Mouse (Mus musculus): ENCODE measurements around the gene Olfr389. TPM values are rescaled to one million over a fixed set of nuclear protein-coding genes. Genes with fewer than 3 reads are reported as not detected.

Olfr389 gene
- total RNA-seq (2021): not detected
- long read RNA-seq, experiment 1: 0 reads
- long read RNA-seq, experiment 2: 0 reads

GRCm38 (mm10) chr11:73780613-73781012, at the start of gene Olfr389:
Gene Olfr389, minus strand, starts transcription at chr11:73780713.
- DNase-seq: no peak

- no peak for DNase-seq
These were observed 36.4 kb upstream of the Olfr389 start, which contains the start of gene Olfr392 for GRCm38 (mm10) chr11:73816949-73817348. Gene Olfr392, minus strand, starts transcription at chr11:73817049.

GRCm38 (mm10) chr11:73802952-73803351, 22.4 kb upstream of the Olfr389 start, which contains the start of gene Olfr391-ps:
Gene Olfr391-ps, minus strand, starts transcription at chr11:73803052.
- no peak for DNase-seq

GRCm38 (mm10) chr11:73782664-73783063, 2.2 kb upstream of the Olfr389 start, which contains the start of gene Olfr390:
Gene Olfr390, plus strand, starts transcription at chr11:73782964.
- no peak for DNase-seq

GRCm38 (mm10) chr11:73759115-73759514, 21.4 kb downstream of the Olfr389 start:
- DNase-seq: no peak

Other genes starting within 250 kb of the Olfr389 start
- not detected for gene Olfr385, start 187.7 kb downstream of the Olfr389 start, total RNA-seq (2021)
- not detected for gene Olfr384, start 182.1 kb downstream of the Olfr389 start, total RNA-seq (2021)
- not detected for gene Zfp735, start 91.9 kb downstream of the Olfr389 start, total RNA-seq (2021)
- gene Olfr390, start 2.3 kb upstream of the Olfr389 start, total RNA-seq (2021): not detected
- not detected for gene Olfr391-ps, start 22.3 kb upstream of the Olfr389 start, total RNA-seq (2021)
- not detected for gene Olfr392, start 36.3 kb upstream of the Olfr389 start, total RNA-seq (2021)
- gene Olfr393, start 70.7 kb upstream of the Olfr389 start, total RNA-seq (2021): not detected
- not detected for gene Olfr394, start 110.1 kb upstream of the Olfr389 start, total RNA-seq (2021)
- gene Olfr395, start 128.6 kb upstream of the Olfr389 start, total RNA-seq (2021): not detected
- gene Olfr23, start 156.0 kb upstream of the Olfr389 start, total RNA-seq (2021): not detected
- not detected for gene Olfr397, start 180.1 kb upstream of the Olfr389 start, total RNA-seq (2021)
- not detected for gene Olfr398, start 209.7 kb upstream of the Olfr389 start, total RNA-seq (2021)

Data from gastrocnemius, postnatal 25 days (tissue).